Mouse (Mus musculus) ovary, adult 18-20 months (tissue): ENCODE results near the gene Slc7a6os.

ENCODE experiments used
- DNase-seq: peaks from one replicate; pipeline ENCODE4 v3.0.0; 2022; ENCODE audit warnings: low spot score, mixed read lengths

Slc7a6os gene

DNA sequence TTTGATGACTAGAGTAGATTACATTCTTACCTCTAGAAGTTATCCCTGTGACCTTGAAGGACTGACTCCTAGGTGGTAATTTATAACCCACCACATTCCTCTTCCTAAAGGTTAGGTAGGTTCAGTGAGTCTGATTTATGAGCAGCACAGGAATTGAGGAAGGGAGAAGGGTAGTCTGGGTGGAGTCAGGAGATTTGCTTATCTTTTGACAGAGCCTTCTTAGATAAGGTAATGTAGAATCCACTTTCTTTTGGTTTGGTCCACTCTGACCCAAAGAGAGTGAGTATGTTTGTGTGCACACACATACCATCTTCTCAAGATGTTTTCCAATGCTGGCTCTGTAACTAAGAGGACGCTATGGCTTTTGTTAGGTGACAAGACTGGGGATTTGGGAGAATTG is 33.1 kb downstream of the Slc7a6os start:
- DNase-seq: no peak

GRCm38 (mm10) chr8:106176891-106177290 is 33.8 kb downstream of the Slc7a6os start:
- DNase-seq: no peak

DNA sequence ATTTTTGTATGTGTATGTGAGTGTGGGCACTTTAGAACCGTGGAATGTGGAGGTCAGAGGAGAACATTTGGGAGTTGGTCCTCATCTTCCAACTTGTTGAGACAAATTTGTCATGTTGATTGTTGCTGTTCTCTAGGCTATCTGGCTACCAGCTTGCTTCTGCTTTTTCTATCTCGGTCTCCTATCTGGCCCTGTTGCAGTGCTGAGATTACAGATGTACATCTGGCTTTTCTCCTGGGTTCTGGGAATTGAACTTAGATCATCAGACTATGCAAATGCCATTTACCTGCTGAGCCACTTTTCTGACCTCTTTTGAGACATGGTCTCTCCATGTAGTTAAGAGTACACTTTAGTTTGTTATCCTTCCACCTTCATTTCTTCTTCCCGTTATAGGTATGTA is 37.2 kb downstream of the Slc7a6os start:
- no peak for DNase-seq

DNA sequence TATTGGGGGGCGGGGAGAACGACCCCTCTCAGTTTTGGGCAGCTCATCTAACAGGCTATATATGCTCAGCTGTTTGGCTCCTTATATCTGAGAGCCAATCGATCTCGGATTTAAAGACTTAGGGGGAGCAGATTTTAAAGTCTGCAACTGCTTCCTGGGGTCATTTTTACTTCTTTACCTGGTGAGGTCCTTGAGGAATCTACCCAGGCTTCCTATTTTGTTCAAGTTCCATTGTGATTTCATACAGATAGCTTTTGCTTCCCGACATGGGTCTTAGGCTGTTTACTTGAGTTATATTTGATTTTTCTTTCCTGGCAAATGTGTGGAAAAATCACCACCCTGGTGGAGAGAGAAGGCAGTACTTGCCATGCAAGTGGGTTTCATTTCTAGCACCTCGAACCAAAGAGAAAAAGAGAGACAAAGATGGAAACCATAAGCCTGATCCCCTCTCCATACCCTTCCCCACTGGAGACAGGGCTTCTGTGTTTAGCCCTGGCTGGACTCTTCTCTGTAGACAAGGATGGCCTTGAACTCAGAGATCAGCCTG is 40.7 kb downstream of the Slc7a6os start:
- no peak for DNase-seq

DNA sequence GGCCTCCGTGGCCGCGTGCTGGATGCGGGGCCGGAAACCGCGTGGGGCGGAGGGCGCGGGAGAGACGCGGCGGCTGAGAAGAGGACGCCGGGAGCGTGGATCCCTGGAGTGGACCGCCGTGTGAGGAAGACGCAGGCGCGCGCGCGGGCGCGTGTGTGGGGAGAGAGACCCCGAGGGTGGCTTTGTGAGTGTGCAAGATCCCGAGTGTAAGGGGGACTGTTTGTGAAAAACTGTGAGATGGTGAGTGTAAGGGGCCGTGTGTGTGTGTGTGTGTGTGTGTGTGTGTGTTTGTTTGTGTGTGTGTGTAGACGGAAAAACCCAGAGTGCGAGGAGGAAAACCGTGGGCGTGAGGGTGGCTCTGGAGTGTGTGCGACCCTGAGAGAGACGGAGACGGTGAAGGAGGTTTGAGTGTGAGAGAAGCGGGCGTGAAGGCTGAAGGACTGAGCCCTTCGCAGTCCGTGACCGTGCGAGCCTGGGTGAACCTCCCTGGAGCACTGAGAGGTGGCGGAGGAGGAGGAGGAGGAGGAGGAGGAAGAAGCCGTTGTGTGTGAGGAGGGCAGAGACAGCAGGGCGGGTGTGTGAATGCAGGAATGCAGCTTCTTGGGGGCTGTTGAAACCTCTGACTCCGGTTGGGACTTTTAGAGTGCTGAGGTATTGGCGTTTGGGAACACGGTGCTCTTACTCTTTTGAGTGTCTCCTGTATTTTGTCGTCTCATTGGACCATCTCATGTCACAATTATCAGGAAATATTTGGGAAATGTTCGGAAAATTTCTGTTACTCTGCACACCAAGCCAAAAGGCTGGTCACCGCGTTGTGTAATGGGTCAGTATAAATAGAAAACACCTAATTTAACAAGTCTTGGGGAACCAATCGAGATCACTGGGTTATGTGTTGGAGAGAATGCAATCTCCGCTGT is 41.5 kb downstream of the Slc7a6os start:
- peak; percentile 26 for DNase-seq

- DNase-seq: peak; percentile 67
Observed at GRCm38 (mm10) chr8:106168356-106169016, 42.2 kb downstream of the Slc7a6os start, which contains the start of gene Slc7a6. Gene Slc7a6, plus strand, starts transcription at chr8:106168857.

DNA sequence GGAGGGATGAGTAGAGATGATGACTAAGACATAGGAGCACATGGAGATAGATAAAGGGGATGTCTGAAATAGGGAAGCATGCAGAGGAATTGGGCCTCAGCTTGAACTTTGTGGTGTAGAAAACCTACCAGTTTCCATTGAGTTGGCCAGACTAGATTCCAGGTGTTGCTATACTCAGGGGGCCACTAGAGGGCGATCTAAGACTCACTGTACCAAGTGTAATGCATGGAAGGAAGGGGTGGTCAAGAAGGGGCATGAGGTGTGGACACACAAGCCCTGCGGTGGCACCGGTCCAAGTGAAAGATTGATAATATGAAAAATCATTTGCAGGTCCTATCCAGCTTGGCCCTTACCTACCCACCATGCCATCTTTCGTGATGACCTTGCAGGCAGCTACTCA is 45.3 kb downstream of the Slc7a6os start:
- peak; percentile 32 for DNase-seq

DNA sequence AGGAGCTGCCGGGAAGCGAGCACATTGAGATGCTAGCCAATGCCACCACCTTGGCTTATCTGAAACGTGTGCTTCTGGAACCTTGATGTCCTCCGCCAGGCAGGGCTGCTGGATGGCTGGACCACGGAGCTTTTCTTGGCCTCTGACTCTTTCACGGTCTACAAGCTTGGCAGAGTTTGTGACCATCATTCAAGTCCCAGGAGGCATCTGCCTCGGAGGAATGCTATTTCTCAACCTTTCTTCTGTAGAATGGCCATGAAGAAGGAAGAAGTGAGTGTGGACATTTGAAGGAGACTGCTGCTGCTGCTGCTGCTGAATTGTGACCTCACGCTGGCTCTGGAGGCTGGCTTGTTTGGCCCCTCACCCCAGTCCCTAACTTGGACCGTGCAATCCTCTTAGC is 47.5 kb downstream of the Slc7a6os start:
- DNase-seq: no peak

GRCm38 (mm10) chr8:106159876-106160275 is 50.9 kb downstream of the Slc7a6os start:
- DNase-seq: no peak

GRCm38 (mm10) chr8:106158381-106158780 is 52.4 kb downstream of the Slc7a6os start:
- DNase-seq: no peak

- no peak for DNase-seq
Observed at GRCm38 (mm10) chr8:106157419-106157818, 53.3 kb downstream of the Slc7a6os start.

- DNase-seq: no peak
Observed at GRCm38 (mm10) chr8:106152876-106153275, 57.9 kb downstream of the Slc7a6os start.

DNA sequence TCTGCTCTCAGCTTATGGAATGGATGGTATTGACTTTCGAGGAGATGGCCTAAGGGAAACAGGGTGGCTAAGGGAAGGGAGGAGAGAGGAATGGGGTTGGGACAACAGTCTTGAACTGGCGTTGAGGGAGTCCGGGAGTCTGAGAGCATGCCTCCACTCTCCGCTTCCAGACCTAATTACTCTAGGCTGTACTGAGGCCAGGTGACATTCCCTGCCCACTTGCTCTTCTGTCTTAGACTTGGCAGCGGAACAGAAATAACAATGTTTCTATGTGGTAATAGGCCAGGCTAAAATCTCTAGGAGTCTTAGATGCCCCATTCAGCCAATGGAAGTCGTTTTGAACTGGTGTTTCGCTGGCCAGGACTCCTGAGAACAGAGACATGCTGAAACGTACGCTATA is 59.7 kb downstream of the Slc7a6os start:
- no peak for DNase-seq
